30 mouse cellular contexts compared by ENCODE assay signal in genomic region chr5:57870727-57871126, GRCm38 (mm10).
"Had no signal": no experiment of that assay in that cellular context is flagged by ENCODE, and none has a peak within 500 bp of the region (broad histone marks: within the 10 kb centered on the region; RNA-seq: fewer than 3 reads in every experiment).

No protein-coding gene starts in this region.

- H3K27me3 ChIP-seq: limb, embryonic 12.5 days; limb, embryonic 13.5 days; limb, embryonic 15.5 days; liver, embryonic 12.5 days; liver, embryonic 13.5 days; liver, embryonic 15.5 days; lung, embryonic 15.5 days; megakaryocyte, embryonic 14.5 days; midbrain, embryonic 12.5 days; midbrain, embryonic 13.5 days; midbrain, embryonic 15.5 days; neural tube, embryonic 12.5 days had no signal

- DNase-seq: left cerebral cortex, postnatal 4 days; liver; liver, embryonic 13.5 days; liver, postnatal 0 days; lung, adult 18-20 months; lung, adult 2 months; lung, postnatal 10 days; lung, postnatal 14 days; lung, postnatal 4 days; midbrain, embryonic 14.5 days had no signal

- H3K4me2 ChIP-seq: limb, embryonic 12.5 days; limb, embryonic 13.5 days; limb, embryonic 15.5 days; liver, embryonic 11.5 days; liver, embryonic 12.5 days; liver, embryonic 13.5 days; liver, embryonic 15.5 days; lung, embryonic 15.5 days; midbrain, embryonic 11.5 days; midbrain, embryonic 12.5 days; midbrain, embryonic 13.5 days; midbrain, embryonic 15.5 days; neural tube, embryonic 12.5 days had no signal

- ATAC-seq: liver, embryonic 12.5 days; liver, postnatal 0 days; midbrain, embryonic 13.5 days; midbrain, embryonic 15.5 days; midbrain, embryonic 16.5 days had no signal

- H3K9me3 ChIP-seq: limb, embryonic 10.5 days; limb, embryonic 12.5 days; limb, embryonic 13.5 days; limb, embryonic 15.5 days; liver, embryonic 12.5 days; liver, embryonic 13.5 days; liver, embryonic 15.5 days; lung, embryonic 15.5 days; megakaryocyte, embryonic 14.5 days; midbrain, embryonic 10.5 days; midbrain, embryonic 12.5 days; midbrain, embryonic 13.5 days; midbrain, embryonic 15.5 days; neural tube, embryonic 12.5 days had no signal

- H3K27ac ChIP-seq: left cerebral cortex, adult 2 months; limb, embryonic 10.5 days; limb, embryonic 12.5 days; limb, embryonic 13.5 days; limb, embryonic 15.5 days; liver, embryonic 12.5 days; liver, embryonic 13.5 days; liver, embryonic 14.5 days; liver, embryonic 15.5 days; lung, embryonic 15.5 days; macrophage; midbrain, embryonic 10.5 days; midbrain, embryonic 12.5 days; midbrain, embryonic 13.5 days; midbrain, embryonic 15.5 days; neural tube, embryonic 12.5 days had no signal

- H3K4me3 ChIP-seq: left cerebral cortex, adult 2 months; limb, embryonic 10.5 days; limb, embryonic 12.5 days; limb, embryonic 13.5 days; limb, embryonic 15.5 days; liver, embryonic 12.5 days; liver, embryonic 13.5 days; liver, embryonic 15.5 days; lung, embryonic 15.5 days; megakaryocyte, embryonic 14.5 days; midbrain, embryonic 10.5 days; midbrain, embryonic 12.5 days; midbrain, embryonic 13.5 days; midbrain, embryonic 15.5 days; myocyte; neural tube, embryonic 12.5 days had no signal

- H3K4me1 ChIP-seq: liver, embryonic 15.5 days; midbrain, embryonic 12.5 days; midbrain, embryonic 13.5 days; neural tube, embryonic 12.5 days had no signal

- H3K9ac ChIP-seq: limb, embryonic 12.5 days; limb, embryonic 13.5 days; limb, embryonic 15.5 days; liver, embryonic 12.5 days; liver, embryonic 13.5 days; liver, embryonic 14.5 days; liver, embryonic 15.5 days; liver, postnatal 0 days; lung, embryonic 15.5 days; midbrain, embryonic 12.5 days; midbrain, embryonic 13.5 days; midbrain, embryonic 15.5 days; neural tube, embryonic 12.5 days had no signal

- H3K36me3 ChIP-seq: limb, embryonic 10.5 days; limb, embryonic 12.5 days; limb, embryonic 13.5 days; limb, embryonic 15.5 days; liver, embryonic 12.5 days; liver, embryonic 13.5 days; liver, embryonic 15.5 days; lung, embryonic 15.5 days; midbrain, embryonic 10.5 days; midbrain, embryonic 12.5 days; midbrain, embryonic 13.5 days; midbrain, embryonic 15.5 days; neural tube, embryonic 12.5 days had no signal
